Mouse (Mus musculus): ENCODE data around the gene Pde9a.
"Not testable (repeated sequence)": the region's sequence is repeated elsewhere in the genome, so short reads cannot be mapped to it uniquely, and the experiment has no call there.

Gene Pde9a

GRCm38 (mm10) chr17:31385671-31386665, at the start of gene Pde9a:
Gene Pde9a (plus strand): TSS chr17:31386210.
- peak; percentile 85 for DNase-seq (ENCODE audit: low read depth, low spot score)

- DNase-seq (ENCODE audit: low read depth, low spot score), result no peak
Measured at GRCm38 (mm10) chr17:31339769-31340168, 46.2 kb upstream of the Pde9a start.

DNA sequence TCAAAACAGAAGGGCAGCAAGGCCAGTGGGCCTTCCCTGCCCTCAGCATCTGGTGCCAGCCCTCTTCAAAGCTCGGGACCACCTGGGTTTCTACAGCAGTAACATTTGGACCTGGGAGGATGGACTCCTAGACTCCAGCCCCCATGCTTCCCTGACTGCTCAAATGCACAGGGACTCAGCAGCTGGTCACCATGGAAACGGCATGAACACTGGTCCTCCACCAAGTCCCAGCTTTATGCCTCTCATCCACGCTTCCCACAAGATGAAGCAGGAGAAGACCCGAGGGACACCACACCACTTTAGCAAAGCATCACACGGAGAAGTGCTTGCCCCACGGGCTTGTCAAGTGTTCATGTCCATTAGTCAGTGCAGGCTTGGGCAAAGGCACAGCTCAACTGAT, 43.8 kb upstream of the Pde9a start:
- peak; percentile 81 for DNase-seq (ENCODE audit: low read depth, low spot score)

DNA sequence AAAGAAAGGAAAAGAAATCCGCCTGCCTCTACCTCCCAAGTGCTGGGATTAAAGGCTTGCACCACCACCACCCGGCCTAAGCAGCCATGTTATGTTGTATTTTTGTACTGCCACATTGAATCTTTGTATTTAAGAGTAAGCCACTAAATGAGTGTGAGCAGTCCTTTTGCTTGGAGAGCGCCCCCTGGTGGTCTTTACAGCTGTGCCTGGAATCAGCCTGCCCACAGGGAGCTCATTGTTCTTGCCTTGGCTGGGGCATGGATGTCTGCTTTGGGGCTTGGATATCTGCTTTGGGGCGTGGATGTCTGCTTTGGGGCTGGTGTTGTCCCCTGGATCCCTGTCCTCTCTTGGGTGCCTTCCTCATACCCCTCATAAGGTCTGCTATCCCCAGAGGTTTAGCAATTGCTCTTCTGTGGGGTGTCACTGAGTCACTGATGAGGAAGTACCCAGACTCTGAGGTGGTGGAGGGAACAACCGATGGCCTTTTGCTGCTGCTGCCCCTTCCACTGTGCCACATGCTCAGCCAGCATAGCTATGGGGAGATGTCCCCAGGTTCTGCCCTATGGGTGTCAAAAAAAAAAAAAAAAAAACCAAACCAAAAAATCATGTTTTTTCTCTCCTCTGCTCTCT, 41.7 kb upstream of the Pde9a start:
- peak; percentile 84 for DNase-seq (ENCODE audit: low read depth, low spot score)

- DNase-seq (ENCODE audit: low read depth, low spot score), result no peak
Measured at GRCm38 (mm10) chr17:31344816-31345215, 41.2 kb upstream of the Pde9a start.

DNA sequence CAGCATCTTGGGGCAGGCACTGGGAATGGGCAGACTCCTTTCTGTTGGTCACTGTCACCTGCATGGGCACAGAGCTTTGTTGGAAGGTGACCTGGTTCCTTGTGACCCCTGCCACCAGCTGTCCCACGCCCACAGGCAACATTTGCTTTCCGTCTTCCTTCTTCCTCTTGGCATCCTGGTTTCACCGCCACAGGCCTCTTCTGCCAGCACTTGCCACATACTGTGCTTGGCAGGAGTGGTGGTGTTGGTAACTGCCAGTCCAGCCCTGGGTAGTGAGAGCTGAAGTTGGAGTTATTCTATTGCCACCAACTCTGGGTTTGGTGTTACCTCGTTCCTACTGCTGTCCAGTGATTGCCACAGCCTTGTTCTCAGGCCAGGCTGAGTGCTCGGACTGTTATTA, 37.9 kb upstream of the Pde9a start:
- peak; percentile 48 for DNase-seq (ENCODE audit: low read depth, low spot score)

DNA sequence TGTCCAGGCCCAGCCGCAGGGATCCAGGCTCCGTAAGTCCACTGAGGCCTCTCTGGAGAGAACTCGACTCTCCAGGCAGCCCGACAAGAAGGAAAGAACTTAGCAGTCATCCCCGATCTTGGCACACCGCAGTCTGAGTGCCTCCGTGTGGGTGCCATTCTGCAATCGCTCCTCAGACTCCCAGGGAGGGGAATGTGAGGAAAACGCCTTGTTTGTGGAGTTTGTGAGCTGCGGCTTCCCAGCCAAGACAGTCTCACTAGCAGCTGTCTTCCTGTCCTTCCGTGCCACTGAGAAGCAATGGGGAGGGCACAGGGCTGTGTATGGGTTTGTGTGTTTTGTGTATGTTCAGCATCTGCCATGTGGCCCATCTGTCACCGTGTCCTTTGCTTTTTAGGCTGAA, 36.6 kb upstream of the Pde9a start:
- peak; percentile 83 for DNase-seq (ENCODE audit: low read depth, low spot score)

- DNase-seq (ENCODE audit: low read depth, low spot score), result no peak
Measured at GRCm38 (mm10) chr17:31351984-31352383, 34.0 kb upstream of the Pde9a start.

DNA sequence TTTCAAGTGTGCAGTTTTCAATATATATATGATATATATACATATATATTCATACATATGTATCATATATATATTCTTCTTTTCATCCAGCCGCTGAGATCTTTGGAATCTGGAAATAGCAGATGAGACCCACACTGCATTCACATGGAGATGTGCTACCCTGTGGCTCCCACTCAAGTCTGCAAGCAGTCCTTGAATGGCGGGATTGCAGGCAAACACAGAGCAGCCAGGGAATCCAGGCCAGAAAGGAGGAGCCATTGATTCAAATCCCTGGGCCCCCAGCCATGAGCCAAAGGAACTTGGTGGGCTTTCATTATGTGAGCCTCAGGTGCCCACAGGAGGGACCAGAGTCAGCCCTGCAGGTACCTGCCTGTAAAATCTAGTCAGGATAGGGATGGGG, 32.8 kb upstream of the Pde9a start:
- peak; percentile 51 for DNase-seq (ENCODE audit: low read depth, low spot score)

DNA sequence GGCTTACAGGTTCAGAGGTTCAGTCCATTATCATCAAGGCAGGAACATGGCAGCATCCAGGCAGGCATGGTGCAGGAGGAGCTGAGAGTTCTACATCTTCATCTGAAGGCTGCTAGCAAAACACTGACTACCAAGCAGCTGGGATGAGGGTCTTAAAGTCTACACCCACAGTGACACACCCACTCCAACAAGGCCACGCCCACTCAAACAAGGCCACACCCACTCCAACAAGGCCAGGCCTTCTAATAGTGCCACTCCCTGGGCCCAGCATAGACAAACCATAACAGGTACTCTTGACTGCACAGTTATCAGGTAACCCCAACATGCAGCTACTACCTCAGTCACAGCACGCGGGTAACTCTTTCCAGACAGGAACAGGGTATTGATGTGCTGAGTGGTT, 31.3 kb upstream of the Pde9a start:
- DNase-seq (ENCODE audit: low read depth, low spot score), result not testable (repeated sequence)

DNA sequence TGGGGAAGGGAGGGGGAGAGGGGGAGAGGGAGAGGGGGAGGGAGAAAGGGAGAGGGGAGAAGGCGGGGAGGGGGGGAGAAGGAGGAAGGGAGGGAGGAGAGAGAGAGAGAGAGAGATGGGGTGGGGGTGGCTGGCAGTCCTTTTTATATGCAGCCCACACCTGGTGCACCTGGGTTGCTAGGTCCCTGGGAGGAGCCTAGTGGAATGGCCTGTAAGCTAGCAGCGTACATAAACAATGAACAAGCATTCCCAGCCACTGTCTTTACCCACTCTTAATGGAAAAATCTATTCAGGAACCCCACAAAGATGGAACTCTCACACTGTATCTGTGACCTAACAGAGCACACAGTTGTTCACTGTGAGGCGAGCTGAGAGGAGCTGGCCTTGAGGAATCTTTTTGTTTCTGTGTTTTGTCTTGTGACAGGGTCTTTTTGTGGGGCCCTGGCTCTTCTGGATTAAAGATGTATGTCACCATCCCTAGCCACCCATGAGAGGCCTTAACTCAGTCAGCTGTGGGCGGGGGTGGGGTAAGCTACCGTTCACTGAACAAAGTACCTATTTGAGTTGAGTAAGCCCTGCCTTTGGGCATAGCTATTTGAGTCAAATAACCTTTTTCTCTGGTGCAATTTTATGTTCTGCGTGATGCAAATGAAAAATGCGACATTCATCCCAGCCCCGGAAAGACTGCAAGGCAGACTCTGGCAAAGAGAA, 30.1 kb upstream of the Pde9a start:
- peak; percentile 53 for DNase-seq (ENCODE audit: low read depth, low spot score)

GRCm38 (mm10) chr17:31360582-31360981, 25.4 kb upstream of the Pde9a start:
- peak; percentile 35 for DNase-seq (ENCODE audit: low read depth, low spot score)

GRCm38 (mm10) chr17:31365586-31366166, 20.3 kb upstream of the Pde9a start:
- DNase-seq (ENCODE audit: low read depth, low spot score), result no peak

DNA sequence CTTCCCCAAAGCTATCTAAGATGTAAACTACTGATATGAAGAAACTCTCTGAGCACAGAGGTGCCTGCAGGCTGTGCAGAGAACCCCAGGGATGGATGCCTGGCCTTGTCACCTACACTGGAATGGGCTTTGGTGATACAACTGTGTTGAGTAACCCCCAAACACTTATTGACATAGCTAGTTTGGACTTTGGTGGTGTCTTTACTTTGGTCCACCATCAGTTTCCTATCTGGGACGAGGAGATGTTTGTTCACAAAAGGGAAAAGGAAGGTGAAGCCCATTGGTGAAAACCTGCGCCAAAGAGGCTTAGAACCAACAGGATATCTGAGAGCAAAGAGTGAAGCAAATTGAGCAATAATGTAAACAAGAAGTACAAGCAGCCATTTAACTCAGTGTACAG, 15.8 kb upstream of the Pde9a start:
- DNase-seq (ENCODE audit: low read depth, low spot score), result no peak

DNA sequence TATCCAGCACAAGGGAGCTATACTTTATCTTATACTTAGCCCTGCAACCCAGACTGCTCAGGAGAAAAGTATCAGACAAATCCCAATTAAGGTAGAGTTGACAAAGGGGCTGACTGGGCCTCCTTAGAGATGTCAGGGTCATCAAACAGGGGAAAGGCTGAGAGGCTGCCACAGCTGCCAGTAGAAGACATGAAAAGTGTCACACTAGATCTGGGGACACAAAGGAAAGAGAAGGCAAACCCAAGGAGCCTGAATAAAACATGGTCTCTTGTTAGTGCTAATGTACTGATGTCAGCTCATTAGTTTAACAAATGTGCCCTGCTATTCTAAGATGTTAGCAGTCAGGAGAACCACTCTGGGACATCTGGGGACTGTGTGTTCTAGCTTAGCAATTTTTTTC, 15.1 kb upstream of the Pde9a start:
- DNase-seq (ENCODE audit: low read depth, low spot score), result no peak

- DNase-seq (ENCODE audit: low read depth, low spot score), result peak; percentile 90
Measured at GRCm38 (mm10) chr17:31377961-31378360, 8.0 kb upstream of the Pde9a start.

DNA sequence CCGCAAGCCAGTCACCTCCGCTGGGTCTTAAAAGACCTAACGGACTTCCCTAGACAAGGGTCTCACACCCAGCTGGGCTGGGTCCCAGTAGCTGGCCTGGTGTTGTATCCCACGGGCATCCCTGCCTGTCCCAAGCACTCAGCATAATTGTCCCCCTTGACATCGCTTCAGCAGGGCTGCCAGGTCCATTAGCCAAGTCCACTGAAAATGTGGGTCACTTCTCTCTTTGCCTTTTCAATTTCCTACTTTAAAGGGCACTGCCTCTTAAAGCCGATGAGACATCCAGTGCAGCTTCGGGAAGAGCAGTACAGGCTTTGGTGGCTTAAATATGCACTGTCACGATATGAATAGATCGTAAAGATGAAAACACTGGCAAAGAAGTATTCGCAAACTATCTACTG, 7.6 kb upstream of the Pde9a start:
- DNase-seq (ENCODE audit: low read depth, low spot score), result peak; percentile 73

GRCm38 (mm10) chr17:31379086-31379485, 6.9 kb upstream of the Pde9a start:
- no peak for DNase-seq (ENCODE audit: low read depth, low spot score)

DNA sequence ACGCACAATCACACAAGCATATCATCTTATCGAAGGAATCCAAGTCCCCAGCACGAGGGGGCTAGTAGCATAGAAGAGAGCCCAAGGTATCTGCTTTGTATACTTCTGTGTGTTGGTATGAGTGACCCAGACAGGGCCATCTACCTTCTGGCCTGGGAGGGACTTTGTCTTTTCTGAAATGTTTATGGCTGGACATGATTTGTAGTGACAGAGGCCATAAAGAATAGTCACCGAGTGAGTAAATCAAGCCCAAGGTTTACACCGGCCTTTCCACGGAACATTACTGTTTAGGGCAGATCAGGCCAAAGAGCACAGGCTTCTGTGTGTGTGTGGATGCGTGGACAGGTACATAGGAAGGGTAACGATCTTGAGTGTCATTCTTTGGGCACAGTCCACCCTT, 6.1 kb upstream of the Pde9a start:
- no peak for DNase-seq (ENCODE audit: low read depth, low spot score)

- no peak for DNase-seq (ENCODE audit: low read depth, low spot score)
Measured at GRCm38 (mm10) chr17:31383320-31383719, 2.7 kb upstream of the Pde9a start.

GRCm38 (mm10) chr17:31384968-31385627, 912 bp upstream of the Pde9a start:
- no peak for DNase-seq (ENCODE audit: low read depth, low spot score)
